Mouse (Mus musculus): ENCODE measurements around the gene Klf16. TPM values are rescaled to one million over a fixed set of nuclear protein-coding genes. Genes with fewer than 3 reads are reported as not detected.

Gene Klf16
- polyA plus RNA-seq, 1 experiment = 16.0 TPM

- H3ac ChIP-seq (ENCODE audit: control insufficient read depth, insufficient read length) = no peak overlapping the region
Observed at GRCm38 (mm10) chr10:80557346-80557965, 19.7 kb downstream of the Klf16 start.

DNA sequence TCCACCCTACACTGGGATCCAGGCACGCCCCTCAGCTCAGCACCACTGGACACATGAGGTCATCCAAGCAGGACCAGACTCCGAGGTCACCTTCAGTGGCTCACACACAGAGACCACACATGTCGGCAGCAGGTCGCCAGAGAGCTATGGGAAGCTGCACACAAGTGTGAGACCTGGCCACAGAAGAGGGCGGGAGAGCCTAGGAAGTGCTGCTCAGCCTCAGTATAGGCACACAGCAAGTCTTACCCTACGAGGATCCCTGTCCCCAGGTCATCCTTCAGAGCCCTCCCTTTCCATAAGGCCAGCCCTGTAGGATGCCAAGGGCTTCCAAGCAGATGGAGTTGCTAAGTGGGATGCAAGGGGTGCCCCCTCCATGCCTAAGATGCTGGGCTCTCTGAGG is 23.1 kb downstream of the Klf16 start:
- Histone ChIP-seq H3K4me3 (no peak overlapping the region), H3ac (ENCODE audit: control insufficient read depth, insufficient read length) (no peak overlapping the region), H3K79me2 (ENCODE audit: control insufficient read depth, insufficient read depth) (peaks cover 48% of the 10 kb centered on the region), H3K4me2 (ENCODE audit: low read depth) (no peak overlapping the region), H3K27me3 (ENCODE audit: control insufficient read depth, insufficient read depth, insufficient read length) (no peaks in the 10 kb centered on the region), H3K36me3 (ENCODE audit: control insufficient read depth, insufficient read depth) (no peaks in the 10 kb centered on the region)
- TF ChIP-seq MAX (IDR thresholded peaks at IDR 0.05; ENCODE audit: low read depth) = no peak
- TF ChIP-seq REST (IDR thresholded peaks at IDR 0.05; ENCODE audit: insufficient read depth, insufficient read length) = no peak
- no peak for TF ChIP-seq TCF12 (IDR thresholded peaks at IDR 0.05; ENCODE audit: insufficient read depth, poor library complexity, severe bottlenecking)
- no peak for TF ChIP-seq MYOD1 (IDR thresholded peaks at IDR 0.05; ENCODE audit: control insufficient read depth in 1 of 3, insufficient read length in 2 of 3, low read depth in 2 of 3)
- no peak for TF ChIP-seq MYOG (IDR thresholded peaks at IDR 0.05; ENCODE audit: control insufficient read depth in 1 of 3, insufficient read depth in 1 of 3, insufficient read length in 2 of 3, low read depth in 2 of 3)
- no peak for TF ChIP-seq POLR2A (IDR thresholded peaks at IDR 0.05; ENCODE audit: insufficient read length, low read depth)
- no peak for TF ChIP-seq SRF (IDR thresholded peaks at IDR 0.05; ENCODE audit: control insufficient read depth, insufficient read length, low read depth)
- TF ChIP-seq CEBPB (IDR thresholded peaks at IDR 0.05; ENCODE audit: insufficient read depth, poor library complexity, severe bottlenecking) = no peak
- TF ChIP-seq POLR2AphosphoS2 (IDR thresholded peaks at IDR 0.05; ENCODE audit: insufficient read length, low read depth) = no peak

More at GRCm38 (mm10) chr10:80557346-80557965, 19.7 kb downstream of the Klf16 start:
- Histone ChIP-seq H3K36me3 (ENCODE audit: control insufficient read depth, insufficient read depth) (no peaks in the 10 kb centered on the region), H3K79me2 (ENCODE audit: control insufficient read depth, insufficient read depth) (peaks cover 69% of the 10 kb centered on the region), H3K27me3 (ENCODE audit: control insufficient read depth, insufficient read depth, insufficient read length) (no peaks in the 10 kb centered on the region), H3K4me2 (ENCODE audit: low read depth) (no peak overlapping the region), H3K4me3 (no peak overlapping the region)
- TF ChIP-seq MAX (IDR thresholded peaks at IDR 0.05; ENCODE audit: low read depth) (no peak), CEBPB (IDR thresholded peaks at IDR 0.05; ENCODE audit: insufficient read depth, poor library complexity, severe bottlenecking) (no peak), MYOG (IDR thresholded peaks at IDR 0.05; ENCODE audit: control insufficient read depth in 1 of 3, insufficient read depth in 1 of 3, insufficient read length in 2 of 3, low read depth in 2 of 3) (no peak), USF1 (IDR thresholded peaks at IDR 0.05; ENCODE audit: low read depth) (no peak), SRF (IDR thresholded peaks at IDR 0.05; ENCODE audit: control insufficient read depth, insufficient read length, low read depth) (no peak), TCF3 (IDR thresholded peaks at IDR 0.05; ENCODE audit: insufficient read length, low read depth) (no peak)

DNA sequence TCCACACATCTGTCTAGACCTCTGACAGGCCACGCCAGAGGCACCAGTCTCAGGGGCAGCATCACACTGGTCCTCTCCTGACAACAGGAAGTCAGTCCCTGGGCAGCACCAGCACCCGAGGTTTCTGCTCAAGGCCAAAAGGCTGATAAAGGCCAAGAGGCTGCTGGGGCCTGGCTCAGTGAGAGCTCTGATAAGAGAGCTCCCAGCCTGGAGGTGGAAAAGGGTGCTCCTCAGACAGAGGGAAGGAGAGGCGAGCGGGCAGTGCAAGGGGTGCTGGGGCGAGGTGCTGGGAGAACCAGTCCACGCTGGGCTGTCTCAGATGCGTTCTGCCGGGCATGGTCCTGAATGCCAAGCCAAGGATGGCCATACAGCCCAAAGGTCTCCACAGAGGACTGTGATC is 23.5 kb downstream of the Klf16 start:
- Histone ChIP-seq H3K79me2 (ENCODE audit: control insufficient read depth, insufficient read depth) (peaks cover 43% of the 10 kb centered on the region), H3ac (ENCODE audit: control insufficient read depth, insufficient read length) (no peak overlapping the region), H3K4me3 (no peak overlapping the region), H3K27me3 (ENCODE audit: control insufficient read depth, insufficient read depth, insufficient read length) (no peaks in the 10 kb centered on the region), H3K4me2 (ENCODE audit: low read depth) (no peak overlapping the region), H3K36me3 (ENCODE audit: control insufficient read depth, insufficient read depth) (no peaks in the 10 kb centered on the region)
- TF ChIP-seq SRF (IDR thresholded peaks at IDR 0.05; ENCODE audit: control insufficient read depth, insufficient read length, low read depth) (no peak), TCF12 (IDR thresholded peaks at IDR 0.05; ENCODE audit: insufficient read depth, poor library complexity, severe bottlenecking) (no peak), TCF3 (IDR thresholded peaks at IDR 0.05; ENCODE audit: insufficient read length, low read depth) (no peak), MYOD1 (IDR thresholded peaks at IDR 0.05; ENCODE audit: control insufficient read depth in 1 of 3, insufficient read length in 2 of 3, low read depth in 2 of 3) (no peak), E2F4 (IDR thresholded peaks at IDR 0.05; ENCODE audit: insufficient read depth) (no peak), REST (IDR thresholded peaks at IDR 0.05; ENCODE audit: insufficient read depth, insufficient read length) (no peak), POLR2A (IDR thresholded peaks at IDR 0.05; ENCODE audit: insufficient read length, low read depth) (no peak), MYOG (IDR thresholded peaks at IDR 0.05; ENCODE audit: control insufficient read depth in 1 of 3, insufficient read depth in 1 of 3, insufficient read length in 2 of 3, low read depth in 2 of 3) (no peak), CEBPB (IDR thresholded peaks at IDR 0.05; ENCODE audit: insufficient read depth, poor library complexity, severe bottlenecking) (no peak), POLR2AphosphoS2 (IDR thresholded peaks at IDR 0.05; ENCODE audit: insufficient read length, low read depth) (no peak), MAX (IDR thresholded peaks at IDR 0.05; ENCODE audit: low read depth) (no peak), USF1 (IDR thresholded peaks at IDR 0.05; ENCODE audit: low read depth) (no peak)

DNA sequence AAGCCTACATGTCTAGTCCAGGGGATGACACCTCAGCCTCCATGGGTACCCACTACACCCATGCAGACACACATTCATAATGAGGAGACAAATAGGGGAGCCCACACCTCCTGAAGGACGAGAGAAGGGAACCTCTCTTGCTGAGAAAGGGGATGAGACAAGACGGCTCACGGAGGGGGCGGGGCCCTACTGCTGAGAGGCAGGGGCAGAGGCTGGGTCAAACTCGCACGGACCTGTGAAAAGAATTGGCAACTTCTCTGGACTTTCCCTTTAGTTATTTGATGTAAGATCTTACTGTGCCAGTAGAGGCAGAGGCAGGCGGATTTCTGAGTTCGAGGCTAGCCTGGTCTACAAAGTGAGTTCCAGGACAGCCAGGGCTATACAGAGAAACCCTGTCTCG is 24.8 kb downstream of the Klf16 start:
- no peak overlapping the region for H3K4me2 ChIP-seq (ENCODE audit: low read depth)
- H3K4me3 ChIP-seq = no peak overlapping the region
- TF ChIP-seq SRF (IDR thresholded peaks at IDR 0.05; ENCODE audit: control insufficient read depth, insufficient read length, low read depth) (no peak), USF1 (IDR thresholded peaks at IDR 0.05; ENCODE audit: low read depth) (no peak), POLR2AphosphoS2 (IDR thresholded peaks at IDR 0.05; ENCODE audit: insufficient read length, low read depth) (no peak), TCF12 (IDR thresholded peaks at IDR 0.05; ENCODE audit: insufficient read depth, poor library complexity, severe bottlenecking) (no peak), E2F4 (IDR thresholded peaks at IDR 0.05; ENCODE audit: insufficient read depth) (no peak), MYOG (IDR thresholded peaks at IDR 0.05; ENCODE audit: control insufficient read depth in 1 of 3, insufficient read depth in 1 of 3, insufficient read length in 2 of 3, low read depth in 2 of 3) (no peak), CEBPB (IDR thresholded peaks at IDR 0.05; ENCODE audit: insufficient read depth, poor library complexity, severe bottlenecking) (no peak), MYOD1 (IDR thresholded peaks at IDR 0.05; ENCODE audit: control insufficient read depth in 1 of 3, insufficient read length in 2 of 3, low read depth in 2 of 3) (no peak), POLR2A (IDR thresholded peaks at IDR 0.05; ENCODE audit: insufficient read length, low read depth) (no peak)
- H3K27me3 ChIP-seq (ENCODE audit: control insufficient read depth, insufficient read depth, insufficient read length) = no peaks in the 10 kb centered on the region
- H3ac ChIP-seq (ENCODE audit: control insufficient read depth, insufficient read length) = no peak overlapping the region
- H3K79me2 ChIP-seq (ENCODE audit: control insufficient read depth, insufficient read depth) = peaks cover 31% of the 10 kb centered on the region
- peaks cover 8% of the 10 kb centered on the region for H3K36me3 ChIP-seq (ENCODE audit: control insufficient read depth, insufficient read depth)

GRCm38 (mm10) chr10:80549279-80549678 is 27.8 kb downstream of the Klf16 start:
- Histone ChIP-seq H3K27me3 (ENCODE audit: control insufficient read depth, insufficient read depth, insufficient read length) (no peaks in the 10 kb centered on the region), H3ac (ENCODE audit: control insufficient read depth, insufficient read length) (no peak overlapping the region), H3K4me2 (ENCODE audit: low read depth) (no peak overlapping the region), H3K36me3 (ENCODE audit: control insufficient read depth, insufficient read depth) (peaks cover 8% of the 10 kb centered on the region), H3K4me3 (no peak overlapping the region), H3K79me2 (ENCODE audit: control insufficient read depth, insufficient read depth) (peaks cover 5% of the 10 kb centered on the region)
- no peak for TF ChIP-seq REST (IDR thresholded peaks at IDR 0.05; ENCODE audit: insufficient read depth, insufficient read length)
- no peak for TF ChIP-seq CEBPB (IDR thresholded peaks at IDR 0.05; ENCODE audit: insufficient read depth, poor library complexity, severe bottlenecking)

Measured in myocyte (in vitro differentiated cells).